Mouse (Mus musculus) thymus, adult 18-20 months (tissue): Measurements from ENCODE around the gene Tex2.
"Not testable (repeated sequence)": the region's sequence is repeated elsewhere in the genome, so short reads cannot be mapped to it uniquely, and the experiment has no call there.

Experiments
- DNase-seq, 2 experiments: peaks; one replicate each; pipeline ENCODE4 v3.0.0; 2022; ENCODE audit warnings: mixed read lengths in 2 of 2

Tex2 gene

DNA sequence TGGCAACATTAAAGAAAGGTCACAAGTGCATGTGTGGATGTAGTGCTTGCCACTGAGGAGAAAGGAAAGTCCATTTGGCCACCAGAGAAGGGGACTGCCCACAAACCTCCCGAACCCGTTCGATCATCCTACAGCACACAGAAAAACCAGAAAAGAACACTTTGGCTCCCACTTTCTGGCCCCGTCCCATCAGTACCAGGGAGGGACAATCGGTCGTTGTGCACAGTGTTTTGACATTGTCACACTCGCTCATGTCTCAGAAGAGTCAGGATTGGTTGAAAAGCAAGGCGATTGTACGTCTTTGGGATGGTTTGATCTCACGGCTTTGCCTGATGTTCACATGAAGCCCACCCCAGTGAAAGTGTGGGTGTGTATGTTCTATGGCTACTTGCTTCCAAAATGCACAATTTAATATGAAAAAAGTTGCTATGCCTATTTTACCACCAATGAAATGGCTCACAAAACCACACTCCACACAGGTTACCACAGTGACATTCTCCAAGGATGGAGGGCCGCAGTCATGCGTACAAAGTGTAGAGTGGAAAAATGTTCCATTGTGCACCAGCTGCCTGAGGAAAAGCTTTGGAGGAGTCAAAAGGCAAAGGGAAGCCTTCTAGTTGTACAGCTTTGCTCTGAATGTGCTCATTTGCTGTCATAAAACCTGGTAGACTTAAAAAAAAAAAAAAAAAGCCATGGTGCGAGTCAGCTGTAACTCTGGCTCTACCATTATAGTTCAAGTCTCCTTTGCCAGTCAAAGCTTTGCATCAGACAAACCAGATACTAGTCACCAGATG, 110.4 kb downstream of the Tex2 start:
- no peak for DNase-seq

GRCm38 (mm10) chr11:106502159-106502505, 111.1 kb downstream of the Tex2 start:
- DNase-seq = no peak

- DNase-seq = peak; percentile 21 to 24
Measured at GRCm38 (mm10) chr11:106501308-106502158, 111.7 kb downstream of the Tex2 start.

GRCm38 (mm10) chr11:106500393-106501307, 112.6 kb downstream of the Tex2 start:
- DNase-seq = peak; percentile 85 to 94

DNA sequence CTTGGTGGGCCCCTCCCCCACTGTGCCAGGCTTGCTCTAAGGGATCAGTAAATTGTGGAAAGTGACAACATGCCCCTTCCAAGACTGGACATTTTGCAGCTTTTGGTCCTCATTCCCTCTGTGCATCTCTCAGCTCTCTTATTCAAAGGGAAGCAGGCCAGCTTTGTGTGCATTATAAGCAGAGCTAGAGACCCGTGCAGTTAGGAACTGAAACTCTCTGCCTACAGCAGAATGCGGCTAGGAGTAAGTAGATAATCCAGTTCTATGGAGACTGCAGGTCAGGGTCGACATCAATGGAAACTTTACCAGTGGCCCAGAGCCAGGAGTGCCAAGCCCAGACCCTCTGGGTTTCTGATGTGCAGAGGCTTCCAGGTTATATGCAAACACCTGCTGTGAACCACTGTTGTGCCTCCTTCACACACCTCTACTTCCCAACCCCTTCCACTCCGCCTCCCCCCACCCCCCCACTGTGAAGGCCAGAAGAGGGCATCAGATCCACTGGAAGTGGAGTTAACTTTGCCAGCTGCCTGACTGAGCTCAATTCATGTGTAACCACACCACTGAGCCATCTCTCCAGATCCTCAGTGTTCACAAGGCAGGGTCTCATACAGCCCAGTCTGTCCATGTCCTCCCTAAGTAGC, 114.4 kb downstream of the Tex2 start:
- no peak for DNase-seq

DNA sequence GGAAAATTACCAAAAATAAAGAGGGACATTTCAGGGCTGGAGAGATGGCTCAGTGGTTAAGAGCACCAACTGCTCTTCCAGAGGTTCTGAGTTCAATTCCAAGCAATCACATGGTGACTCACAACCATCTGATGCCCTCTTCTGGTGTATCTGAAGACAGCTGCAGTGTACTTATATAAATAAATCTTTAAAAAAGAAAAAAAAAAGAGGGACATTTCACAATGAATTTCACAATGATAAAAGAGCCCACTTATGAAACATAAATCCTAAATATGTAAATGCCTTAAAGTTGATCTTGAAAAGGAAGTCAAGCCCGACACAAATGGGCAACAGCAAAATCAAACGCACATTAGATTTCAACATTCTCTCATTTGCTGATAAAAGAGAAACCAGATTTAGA, 115.3 kb downstream of the Tex2 start:
- no peak for DNase-seq

DNA sequence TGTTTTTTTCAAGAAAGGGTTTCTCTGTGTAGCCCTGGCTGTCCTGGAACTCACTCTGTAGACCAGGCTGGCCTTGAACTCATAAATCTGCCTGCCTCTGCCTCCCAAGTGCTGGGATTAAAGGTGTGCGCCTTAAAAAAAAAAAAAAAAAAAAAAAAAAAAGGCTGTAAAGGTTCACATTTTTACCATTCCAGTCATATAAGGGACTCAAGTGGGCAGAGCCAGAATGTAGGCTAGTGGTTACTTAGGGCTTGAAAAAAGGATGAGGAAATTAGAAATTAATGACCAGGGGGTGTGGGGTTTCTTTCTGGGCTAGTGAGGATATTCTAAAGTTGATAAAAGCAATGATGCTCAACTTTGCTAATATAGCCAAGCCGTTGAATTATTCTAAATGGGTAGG, 116.2 kb downstream of the Tex2 start:
- not testable (repeated sequence) for DNase-seq

DNA sequence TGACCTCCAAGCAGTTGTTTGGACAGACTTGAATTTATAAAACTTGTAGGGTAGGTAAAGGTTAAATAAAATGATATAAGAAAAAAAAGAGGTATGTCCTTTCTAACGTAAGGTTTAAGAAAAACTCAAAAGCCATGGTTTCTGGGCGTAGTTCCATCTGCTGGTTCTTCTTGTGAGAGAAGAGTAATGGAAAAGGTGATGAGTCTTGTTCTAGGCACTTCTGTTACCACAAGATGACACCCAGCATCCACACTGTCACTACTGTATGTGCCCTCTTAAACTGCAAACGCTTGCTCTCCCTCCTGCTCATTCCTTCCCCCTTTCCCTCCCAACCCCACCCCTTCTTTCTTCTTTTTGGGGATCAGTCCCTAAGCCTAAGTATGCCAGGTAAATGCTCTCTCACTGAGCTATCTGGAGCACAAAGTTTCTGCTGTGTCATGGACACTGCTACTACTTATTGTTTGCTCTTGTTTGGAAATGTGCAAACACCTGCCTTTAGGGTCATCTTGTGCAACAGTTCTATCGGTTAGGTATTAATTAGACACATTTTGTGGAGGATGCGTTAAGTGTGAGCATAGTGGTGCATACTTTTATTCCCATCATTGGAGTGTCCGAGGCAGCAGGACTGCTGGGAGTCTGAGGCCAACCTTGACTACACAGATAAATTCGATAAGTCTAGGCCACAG, 120.1 kb downstream of the Tex2 start:
- no peak for DNase-seq

DNA sequence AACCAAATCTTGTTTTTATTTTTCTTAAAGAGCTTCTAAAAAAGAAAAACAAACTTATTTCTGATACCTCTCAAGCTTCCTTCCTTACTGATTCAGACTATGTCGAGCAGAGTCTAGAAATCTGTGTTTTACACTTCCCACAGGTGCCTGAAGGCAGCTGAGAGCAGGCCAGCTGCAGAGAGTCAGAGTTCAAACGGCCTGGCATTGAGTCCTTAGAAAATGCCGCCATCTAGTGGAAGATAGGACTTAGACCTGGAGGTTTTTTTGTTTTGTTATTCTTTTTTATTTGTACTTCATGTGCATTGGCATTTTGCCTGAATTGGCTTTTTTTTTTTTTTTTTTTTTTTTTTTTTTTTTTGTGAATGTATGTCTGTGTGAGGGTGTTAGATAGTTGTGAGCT, 121.8 kb downstream of the Tex2 start:
- peak; percentile 36 to 57 for DNase-seq

DNA sequence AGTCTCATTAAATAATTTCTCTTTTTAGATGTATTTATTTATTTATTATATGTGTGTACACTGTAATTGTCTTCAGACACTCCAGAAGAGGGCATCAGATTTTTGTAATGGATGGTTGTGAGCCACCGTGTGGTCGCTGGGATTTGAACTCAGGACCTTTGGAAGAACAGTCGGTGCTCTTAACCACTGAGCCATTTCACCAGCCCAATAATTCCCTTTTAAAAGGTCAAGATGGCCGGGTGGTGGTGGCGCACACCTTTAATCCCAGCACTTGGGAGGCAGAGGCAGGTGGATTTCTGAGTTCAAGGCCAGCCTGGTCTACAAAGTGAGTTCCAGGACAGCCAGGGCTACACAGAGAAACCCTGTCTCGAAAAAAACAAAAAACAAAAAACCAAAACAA, 122.6 kb downstream of the Tex2 start:
- not testable (repeated sequence) for DNase-seq

GRCm38 (mm10) chr11:106490057-106490456, 123.2 kb downstream of the Tex2 start:
- no peak for DNase-seq

DNA sequence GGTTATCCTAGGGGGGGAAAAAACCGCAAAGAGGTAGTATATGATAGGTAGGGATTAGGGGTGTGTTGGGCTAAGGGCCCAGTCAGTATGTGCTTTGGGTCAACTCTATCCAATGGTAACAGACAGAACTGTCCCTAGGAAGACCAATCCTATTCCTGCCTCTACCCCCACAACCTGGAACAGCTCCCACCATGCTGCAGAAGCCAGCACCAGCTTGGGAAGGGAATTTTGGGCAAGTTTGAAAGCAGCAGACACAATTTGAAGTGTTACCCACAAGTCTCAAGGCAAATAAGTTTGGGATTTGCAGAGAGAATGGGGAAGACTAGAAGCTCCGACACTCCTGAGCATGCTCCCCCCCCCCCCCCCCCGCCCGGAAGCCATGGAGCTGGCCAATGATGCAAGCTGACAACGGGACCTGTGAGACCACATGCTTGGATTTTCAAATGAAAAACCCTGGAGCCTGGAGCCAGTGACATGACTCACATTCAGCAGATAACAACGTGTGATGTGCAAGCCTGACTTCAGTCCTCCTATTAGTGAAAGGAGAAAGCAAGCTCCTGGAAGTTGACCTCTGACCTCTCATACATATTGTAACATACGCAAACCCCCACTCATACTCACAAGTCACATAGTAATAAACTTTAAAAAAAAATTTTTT, 124.1 kb downstream of the Tex2 start:
- no peak for DNase-seq

GRCm38 (mm10) chr11:106488126-106488561, 125.1 kb downstream of the Tex2 start:
- DNase-seq = no peak

- DNase-seq = peak; percentile 88 to 89
Measured at GRCm38 (mm10) chr11:106487733-106488115, 125.5 kb downstream of the Tex2 start, which contains the start of gene Ern1. TSS of gene Ern1 (minus strand) at chr11:106487852.

DNA sequence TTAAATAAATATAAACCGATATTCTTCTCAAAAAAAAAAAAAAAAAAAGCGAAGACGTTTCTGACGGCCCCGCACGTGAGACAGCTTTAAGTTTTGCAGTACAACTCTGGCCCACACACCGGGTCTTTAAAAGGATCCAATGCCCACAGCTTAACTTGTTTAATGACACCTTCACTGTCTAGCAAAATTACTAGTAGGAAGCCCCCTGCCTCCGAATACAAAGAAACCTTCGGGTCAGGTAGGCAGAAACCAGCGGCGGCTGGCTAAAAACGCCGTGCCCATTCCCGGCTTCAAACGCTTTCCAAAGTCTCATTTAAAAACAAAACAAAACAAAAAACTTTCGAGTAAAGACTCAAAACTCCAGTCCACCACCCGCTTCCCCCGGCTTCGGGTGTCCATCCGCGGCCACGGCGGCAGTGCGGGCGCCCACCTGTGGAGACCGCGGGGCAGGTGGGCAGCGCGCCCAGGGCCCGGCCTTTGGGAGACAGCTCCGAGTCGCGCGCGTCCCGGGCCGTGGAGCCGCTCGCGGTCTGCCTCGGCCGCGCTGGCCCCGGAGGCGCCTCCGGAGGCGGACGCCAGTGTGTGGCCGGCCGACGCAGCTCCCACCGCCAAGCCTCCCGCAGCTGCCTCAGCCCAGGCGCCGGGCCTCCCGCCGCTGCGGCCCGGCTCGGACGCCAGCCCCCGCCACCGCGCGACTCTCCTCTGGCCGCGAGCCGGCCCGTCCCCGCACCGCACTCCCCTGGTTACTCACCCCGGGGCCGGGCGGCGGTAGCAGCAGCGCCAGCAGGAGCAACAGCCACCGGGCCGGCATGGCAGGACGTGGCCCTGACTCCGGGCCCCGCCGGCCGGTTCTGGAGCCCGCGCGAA, 126.1 kb downstream of the Tex2 start:
- no peak for DNase-seq

GRCm38 (mm10) chr11:106486042-106486865, 127.0 kb downstream of the Tex2 start:
- DNase-seq = no peak

DNA sequence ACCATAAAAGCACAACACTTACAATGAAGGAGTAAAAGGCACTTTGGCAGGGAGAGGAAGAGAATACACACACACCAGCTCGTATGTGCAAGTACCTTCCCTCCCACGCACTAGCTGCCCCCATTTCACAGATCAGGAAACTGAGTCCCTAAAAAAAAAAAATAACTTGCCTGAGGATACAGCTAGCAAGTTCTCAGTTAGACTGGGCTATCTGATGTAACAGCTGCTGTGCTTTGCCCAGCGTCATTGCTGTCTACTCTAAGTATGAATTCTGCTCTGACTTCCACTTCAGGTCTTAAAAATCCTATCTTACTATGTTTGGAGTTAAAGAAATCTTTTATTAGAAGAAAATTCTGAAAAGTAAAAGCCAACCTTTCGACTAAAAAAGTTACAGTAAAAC, 127.6 kb downstream of the Tex2 start:
- DNase-seq = no peak

DNA sequence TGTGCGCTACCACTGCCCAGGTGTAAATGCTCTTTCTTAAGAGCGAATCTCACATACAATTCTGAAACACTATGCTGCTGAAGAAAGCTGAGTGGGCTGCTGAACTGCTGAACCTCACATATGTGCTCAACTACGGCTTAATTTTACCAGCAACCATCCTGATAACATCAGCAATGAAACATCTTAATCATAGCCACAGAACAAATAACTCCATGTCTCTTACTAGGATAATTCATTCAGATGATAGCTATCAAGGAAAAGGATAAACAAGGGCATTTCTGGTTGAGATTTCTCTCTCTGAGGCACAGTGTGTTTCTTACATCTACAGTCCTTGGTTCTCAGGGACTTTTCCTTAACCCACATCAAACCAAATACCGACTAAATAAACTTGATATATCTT, 128.3 kb downstream of the Tex2 start:
- DNase-seq = no peak

- DNase-seq = no peak
Measured at GRCm38 (mm10) chr11:106482867-106483266, 130.4 kb downstream of the Tex2 start.
